Mouse (Mus musculus) heart, embryonic 12.5 days (tissue): ENCODE data around the gene Nlrx1. TPM values are rescaled to one million over a fixed set of nuclear protein-coding genes. Genes with fewer than 3 reads are reported as not detected.

Experiments used
- ATAC-seq: fragments of 200-750 bp; cut with Nextera tagmentation; 2 replicates; pipeline ENCODE4 v1.8.0; 2017; ENCODE audit warnings: moderate TSS enrichment, moderate library complexity; ENCODE audit not compliant: insufficient number of reproducible peaks, low FRiP score
- H3K27ac ChIP-seq: fragments of 300-500 bp; sonication (generic); 2 replicates; pipeline ENCODE4 v1.5.1; 2016; ENCODE audit warnings: mild to moderate bottlenecking, moderate library complexity; ENCODE audit not compliant: poor library complexity, severe bottlenecking
- H3K27me3 ChIP-seq: fragments of 300-500 bp; sonication (generic); replicated peaks from 2 replicates; pipeline ENCODE4 v1.6.1; 2016; ENCODE audit warnings: mild to moderate bottlenecking, moderate library complexity
- H3K36me3 ChIP-seq: fragments of 300-500 bp; sonication (generic); 2 replicates; pipeline ENCODE4 v1.6.1; 2016; ENCODE audit warnings: mild to moderate bottlenecking, moderate library complexity
- H3K4me1 ChIP-seq: fragments of 300-500 bp; sonication (generic); replicated peaks from 2 replicates; pipeline ENCODE4 v1.6.1; 2016; ENCODE audit warnings: mild to moderate bottlenecking
- H3K4me2 ChIP-seq: fragments of 300-500 bp; sonication (generic); 2 replicates; pipeline ENCODE4 v1.6.1; 2016; ENCODE audit warnings: mild to moderate bottlenecking, moderate library complexity
- H3K4me3 ChIP-seq: fragments of 300-500 bp; sonication (generic); 2 replicates; pipeline ENCODE4 v1.5.1; 2016; ENCODE audit warnings: mild to moderate bottlenecking
- H3K9ac ChIP-seq: fragments of 300-500 bp; sonication (generic); 2 replicates; pipeline ENCODE4 v1.6.1; 2016; ENCODE audit warnings: mild to moderate bottlenecking, moderate library complexity
- H3K9me3 ChIP-seq: fragments of 300-500 bp; sonication (generic); replicated peaks from 2 replicates; pipeline ENCODE4 v1.6.1; 2016; ENCODE audit warnings: mild to moderate bottlenecking, moderate library complexity
- WGBS: fragments of 180-500 bp; shearing (Covaris S2); methylation state at CpG from one replicate; pipeline ENCODE4 v1.1.7; 2016; 5-methylcytosine and 5-hydroxymethylcytosine counted together
- polyA plus RNA-seq: library from polyadenylated mRNA; unstranded; fragments of >200 nt; fragmentation: Nextera tagmentation; extraction: Ambion mirVana; gene quantifications from 2 replicates; pipeline ENCODE4 v1.2.1, GENCODE M21; 2016

The Nlrx1 gene
- polyA plus RNA-seq, 1 experiment from 2014 or later = 7.7 TPM

DNA sequence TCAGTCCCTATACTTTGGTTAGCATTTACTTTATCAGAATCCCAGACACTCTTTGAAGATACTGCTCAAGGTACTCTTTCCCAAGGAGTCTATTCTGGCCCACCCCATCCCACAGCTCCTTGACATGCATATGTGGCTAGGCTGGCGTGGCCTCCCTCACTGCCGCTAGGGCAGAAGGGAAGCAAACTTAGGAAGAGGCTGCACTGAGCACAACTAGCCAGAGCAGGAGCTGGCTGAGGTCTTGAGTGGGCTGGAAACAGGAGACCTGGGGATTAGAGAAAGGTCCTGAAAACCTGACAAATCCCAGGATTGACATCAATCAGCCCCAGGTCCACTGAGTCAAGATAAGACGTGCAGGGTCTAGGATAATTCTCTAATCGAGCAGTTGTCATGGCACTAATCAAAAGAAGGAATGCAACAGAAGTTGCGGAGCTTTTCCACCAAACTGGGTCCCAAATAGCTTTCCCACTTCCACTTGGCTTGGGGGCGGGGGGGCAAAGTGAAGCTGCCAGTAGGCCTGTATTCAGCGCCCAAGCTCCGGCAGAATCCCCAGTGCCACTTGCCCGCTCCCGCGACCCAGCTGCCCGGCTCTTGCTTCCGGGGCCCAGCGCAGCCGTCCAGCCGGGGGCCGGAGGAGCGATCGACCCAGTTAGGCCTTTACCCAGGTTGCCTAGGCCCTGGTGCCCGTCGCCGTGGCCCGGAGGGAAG, 926 bp downstream of the Nlrx1 start:
- peak overlapping the region; percentile 88 for H3K4me2 ChIP-seq
- H3K27ac ChIP-seq = peak overlapping the region; percentile 89
- peaks cover 11% of the 10 kb centered on the region; the same call in 1 of the 2 replicates for H3K36me3 ChIP-seq
- H3K9ac ChIP-seq = peak overlapping the region; percentile 91
- ATAC-seq = peak; percentile 13; the same call in 1 of the 2 replicates
- peak overlapping the region; percentile 58 for H3K4me3 ChIP-seq
- H3K9me3 ChIP-seq = 0 out of 2 replicates have a peak, but pooled peaks cover 6% of the 10 kb centered on the region
- H3K27me3 ChIP-seq = peaks cover 8% of the 10 kb centered on the region; the same call in 1 of the 2 replicates
- peaks cover 16% of the 10 kb centered on the region for H3K4me1 ChIP-seq
- 4% methylated on average over 23 of the region's 23 CpGs for WGBS

DNA sequence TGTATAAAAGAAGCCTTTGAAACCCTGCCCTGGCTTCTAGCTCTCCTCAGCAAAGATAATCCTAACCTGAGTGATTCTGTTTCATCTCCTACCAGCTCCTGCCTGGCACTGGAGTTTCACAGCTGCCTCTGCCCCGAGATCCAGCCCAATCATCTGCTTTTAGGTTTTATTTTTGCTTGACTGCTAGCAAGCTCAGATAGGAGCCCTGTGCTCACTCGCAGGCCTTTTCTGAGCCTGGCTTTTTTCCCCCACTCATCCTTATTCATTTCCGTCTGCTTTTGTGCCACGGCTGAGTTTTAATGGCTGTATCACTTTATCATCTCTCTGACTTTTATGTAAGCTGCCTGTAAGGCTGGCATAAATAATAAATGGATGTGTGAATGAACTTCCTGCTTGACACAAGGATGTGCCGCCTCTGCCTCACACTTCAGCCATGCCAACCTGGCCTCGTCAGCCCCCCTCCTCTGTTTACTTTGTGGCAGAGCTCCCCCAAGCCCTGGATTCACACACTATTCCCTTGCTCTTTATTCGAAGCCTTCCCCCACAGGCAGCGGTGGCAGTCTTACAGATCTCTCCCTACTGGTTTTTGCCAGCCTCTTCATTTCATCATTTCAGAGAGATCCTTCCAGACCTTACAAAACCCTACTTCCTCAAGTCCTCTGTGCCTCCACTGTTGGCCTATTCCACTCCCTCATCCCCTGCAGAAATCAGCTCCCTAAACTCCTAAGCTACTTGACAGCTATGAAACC, 1.7 kb downstream of the Nlrx1 start:
- H3K27ac ChIP-seq = peak overlapping the region; percentile 89
- H3K4me3 ChIP-seq = no peak overlapping the region
- H3K4me2 ChIP-seq = peak overlapping the region; percentile 88; the same call in 1 of the 2 replicates
- WGBS = 57% methylated on average over 8 of the region's 8 CpGs
- H3K27me3 ChIP-seq = peaks cover 8% of the 10 kb centered on the region; the same call in 1 of the 2 replicates
- peak overlapping the region; percentile 91; the same call in 1 of the 2 replicates for H3K9ac ChIP-seq
- ATAC-seq = no peak
- H3K4me1 ChIP-seq = peaks cover 16% of the 10 kb centered on the region
- peaks cover 11% of the 10 kb centered on the region; the same call in 1 of the 2 replicates for H3K36me3 ChIP-seq
- H3K9me3 ChIP-seq = 0 out of 2 replicates have a peak, but pooled peaks cover 6% of the 10 kb centered on the region

DNA sequence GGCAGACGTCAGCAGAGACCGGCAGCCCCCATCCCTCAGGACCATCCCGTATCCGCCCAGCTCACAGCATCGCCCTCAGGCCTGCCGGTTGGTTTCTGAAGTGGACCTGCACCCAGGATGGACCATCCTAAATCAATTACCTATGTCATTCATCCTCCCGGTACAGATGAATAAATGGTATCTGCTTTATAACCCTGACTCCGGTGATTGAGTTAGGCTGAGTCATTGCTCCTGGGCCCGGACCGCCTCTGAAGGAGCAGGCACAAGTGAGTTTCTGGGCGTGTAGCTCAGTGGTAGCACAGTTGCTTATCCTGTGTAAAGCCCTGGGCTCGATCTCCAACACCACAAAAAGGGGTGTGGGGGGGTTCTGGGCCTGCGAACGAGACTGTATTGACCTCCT, 7.0 kb downstream of the Nlrx1 start:
- WGBS = 82% methylated on average over 14 of the region's 14 CpGs

DNA sequence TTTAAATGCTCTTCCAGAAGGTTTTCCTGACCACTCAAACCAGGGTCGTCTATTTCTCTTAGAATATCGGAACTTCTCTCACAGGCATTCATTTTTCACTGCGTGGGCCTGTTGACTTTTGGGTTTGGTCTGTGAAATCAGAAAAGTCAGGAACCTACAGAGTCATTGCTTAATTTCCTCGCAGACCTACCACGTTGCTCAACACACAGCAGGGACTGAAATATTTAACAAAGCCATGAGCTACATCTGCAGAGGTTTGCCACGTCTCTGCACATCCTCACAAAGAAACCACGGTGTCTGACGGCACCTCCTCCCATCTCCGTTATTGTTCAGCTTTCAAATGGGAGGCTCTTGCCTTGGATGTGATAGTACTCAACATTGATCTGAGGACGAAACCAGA, 9.4 kb downstream of the Nlrx1 start:
- no peak for ATAC-seq
- peaks cover 6% of the 10 kb centered on the region; the same call in 1 of the 2 replicates for H3K27me3 ChIP-seq
- H3K4me2 ChIP-seq = no peak overlapping the region
- no peak overlapping the region for H3K9ac ChIP-seq
- WGBS = 83% methylated on average over 10 of the region's 10 CpGs
- H3K9me3 ChIP-seq = no peaks in the 10 kb centered on the region
- H3K27ac ChIP-seq = no peak overlapping the region
- H3K36me3 ChIP-seq = peaks cover 15% of the 10 kb centered on the region; the same call in 1 of the 2 replicates
- peaks cover 20% of the 10 kb centered on the region for H3K4me1 ChIP-seq
- no peak overlapping the region for H3K4me3 ChIP-seq

More for the DNA sequence above, 7.0 kb downstream of the Nlrx1 start:
- no peaks in the 10 kb centered on the region for H3K9me3 ChIP-seq
- no peak overlapping the region for H3K27ac ChIP-seq
- ATAC-seq = no peak
- peaks cover 14% of the 10 kb centered on the region; the same call in 1 of the 2 replicates for H3K36me3 ChIP-seq
- H3K4me3 ChIP-seq = no peak overlapping the region
- H3K4me2 ChIP-seq = no peak overlapping the region
- peaks cover 8% of the 10 kb centered on the region; the same call in 1 of the 2 replicates for H3K27me3 ChIP-seq
- no peak overlapping the region for H3K9ac ChIP-seq
- H3K4me1 ChIP-seq = 0 out of 2 replicates have a peak, but pooled peaks cover under 1% of the 10 kb centered on the region

DNA sequence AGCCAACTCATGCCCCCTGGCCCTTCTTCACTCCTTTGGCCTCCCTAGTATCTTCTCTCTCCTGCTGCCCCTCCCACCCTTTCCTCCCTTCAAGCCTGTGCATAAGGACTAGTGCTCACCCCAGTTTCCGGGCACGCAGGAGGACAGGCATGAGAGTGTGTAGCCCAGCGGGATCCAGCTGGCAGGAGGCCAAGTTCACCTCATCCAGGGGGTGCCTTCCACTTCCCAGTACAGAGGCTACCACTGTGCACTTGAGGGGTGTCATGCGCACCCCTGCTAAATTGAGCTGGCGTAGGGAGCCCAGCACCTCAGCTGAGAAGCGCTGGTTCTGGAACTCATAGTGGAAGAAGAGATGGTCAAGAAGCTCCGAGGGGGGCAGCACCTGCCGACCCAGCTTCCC, 12.2 kb downstream of the Nlrx1 start:
- H3K4me1 ChIP-seq = peaks cover 20% of the 10 kb centered on the region
- ATAC-seq = peak; percentile 27; the same call in 1 of the 2 replicates
- H3K4me2 ChIP-seq = no peak overlapping the region
- H3K9me3 ChIP-seq = no peaks in the 10 kb centered on the region
- peaks cover 4% of the 10 kb centered on the region; the same call in 1 of the 2 replicates for H3K36me3 ChIP-seq
- H3K27ac ChIP-seq = no peak overlapping the region
- WGBS = 78% methylated on average over 8 of the region's 8 CpGs
- H3K27me3 ChIP-seq = peaks cover 8% of the 10 kb centered on the region; the same call in 1 of the 2 replicates
- H3K9ac ChIP-seq = no peak overlapping the region
- no peak overlapping the region for H3K4me3 ChIP-seq

DNA sequence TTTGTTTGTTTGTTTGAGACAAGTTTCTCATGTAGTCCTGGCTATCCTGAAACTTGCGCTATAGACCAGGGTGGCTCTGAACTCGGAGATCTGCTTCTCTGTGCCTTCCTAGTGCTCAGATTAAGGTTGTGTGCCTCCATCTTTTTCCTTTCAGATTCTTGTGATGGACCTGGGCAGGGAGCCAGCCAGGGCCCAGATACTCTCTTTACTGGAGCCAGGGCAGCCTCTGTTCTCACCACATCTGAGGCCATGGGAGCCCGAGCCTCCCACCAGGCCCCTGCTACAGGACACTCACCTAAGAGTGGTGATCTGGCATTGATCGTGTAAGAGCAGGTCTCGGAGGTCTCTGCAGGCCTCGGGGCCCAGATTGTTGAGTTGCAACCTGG, 13.3 kb downstream of the Nlrx1 start:
- no peak for ATAC-seq
- no peak overlapping the region for H3K27ac ChIP-seq
- H3K36me3 ChIP-seq = peaks cover 4% of the 10 kb centered on the region; the same call in 1 of the 2 replicates
- H3K4me3 ChIP-seq = no peak overlapping the region
- H3K9ac ChIP-seq = no peak overlapping the region
- H3K27me3 ChIP-seq = peaks cover 13% of the 10 kb centered on the region; the same call in 1 of the 2 replicates
- H3K4me1 ChIP-seq = peaks cover 27% of the 10 kb centered on the region
- no peaks in the 10 kb centered on the region for H3K9me3 ChIP-seq
- 47% methylated on average over 6 of the region's 6 CpGs for WGBS
- no peak overlapping the region for H3K4me2 ChIP-seq

DNA sequence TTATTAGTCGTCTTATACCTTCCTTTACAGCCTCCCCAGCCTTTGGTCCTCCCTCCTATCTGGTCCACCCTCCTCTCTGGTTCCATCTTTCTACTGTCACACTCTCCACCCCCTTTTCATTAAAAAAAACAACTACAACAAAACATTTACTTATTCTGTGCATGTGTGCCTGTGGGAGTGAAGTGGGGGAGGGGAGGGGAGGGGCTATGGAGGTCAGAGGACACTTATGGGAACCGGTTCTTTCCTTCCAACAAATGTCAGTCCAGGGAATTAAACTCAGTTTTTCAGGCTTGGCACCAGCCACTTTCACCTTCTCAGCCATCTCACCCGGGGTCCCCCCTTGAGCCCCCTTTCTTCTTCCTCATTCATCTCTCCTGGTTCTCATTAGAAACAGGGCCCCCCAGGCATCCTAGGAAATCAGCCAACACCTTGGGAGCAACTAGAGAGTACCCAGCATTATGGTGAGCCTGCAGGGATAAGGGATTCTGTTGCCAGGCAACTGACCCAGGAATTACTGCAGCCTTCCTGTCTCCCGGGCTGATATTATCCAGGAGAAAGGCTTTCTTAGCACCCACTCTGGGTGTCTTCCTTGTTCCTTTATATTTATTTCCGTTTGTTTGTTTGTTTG, 13.8 kb downstream of the Nlrx1 start:
- H3K27ac ChIP-seq = no peak overlapping the region
- no peaks in the 10 kb centered on the region for H3K9me3 ChIP-seq
- WGBS = 26% methylated on average over 5 of the region's 5 CpGs
- H3K4me1 ChIP-seq = peaks cover 31% of the 10 kb centered on the region
- no peak overlapping the region for H3K4me2 ChIP-seq
- H3K4me3 ChIP-seq = no peak overlapping the region
- ATAC-seq = no peak
- H3K36me3 ChIP-seq = peaks cover 4% of the 10 kb centered on the region; the same call in 1 of the 2 replicates
- peaks cover 14% of the 10 kb centered on the region for H3K27me3 ChIP-seq
- H3K9ac ChIP-seq = no peak overlapping the region

DNA sequence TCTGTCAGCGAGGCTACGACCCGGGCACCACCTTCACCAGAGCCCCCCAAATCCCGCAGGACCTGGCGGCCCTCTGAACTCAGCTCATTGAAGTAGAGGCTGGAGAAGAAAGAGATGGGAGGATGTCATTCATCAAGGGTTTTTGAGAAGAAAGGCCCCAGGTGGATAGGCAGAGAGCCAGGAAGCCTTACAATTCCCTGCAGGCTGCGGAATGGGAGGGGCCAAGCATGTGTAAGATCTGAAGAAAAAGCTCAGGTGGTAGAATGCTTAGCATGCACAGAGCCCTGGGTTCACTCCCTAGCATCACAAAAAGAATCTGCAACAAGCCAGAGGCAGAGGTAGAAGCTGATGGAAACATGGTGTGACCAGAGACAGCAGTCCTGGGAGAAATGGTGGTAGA, 15.0 kb downstream of the Nlrx1 start:
- WGBS = 80% methylated on average over 6 of the region's 6 CpGs
- no peak for ATAC-seq
- no peak overlapping the region for H3K27ac ChIP-seq

DNA sequence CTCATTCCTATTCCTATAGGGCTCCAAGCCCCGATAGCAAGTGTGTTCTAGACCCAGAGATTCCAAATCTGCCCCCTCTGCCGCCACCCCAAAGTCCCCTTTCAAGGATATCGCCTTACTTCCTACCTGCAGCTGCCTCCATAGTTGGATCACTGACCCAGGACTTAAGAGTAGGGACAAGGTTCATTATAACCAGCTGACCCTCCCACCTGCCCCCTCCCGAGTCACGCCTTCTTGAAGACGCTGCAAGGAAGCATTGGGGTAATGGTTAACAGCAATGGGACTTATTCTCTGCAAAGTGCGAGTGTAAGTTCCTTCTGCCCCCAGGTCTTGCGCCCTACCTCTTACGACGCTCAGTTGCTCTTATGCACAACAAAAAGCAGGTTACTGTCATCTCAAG, 17.1 kb downstream of the Nlrx1 start, which contains the start of gene Pdzd3:
TSS of gene Pdzd3 (minus strand) at position 158 of the 400 bp plus-strand sequence.
- Histone ChIP-seq H3K27me3 (peaks cover 24% of the 10 kb centered on the region), H3K36me3 (peaks cover under 1% of the 10 kb centered on the region; the same call in 1 of the 2 replicates), H3K4me2 (no peak within 1 kb of the TSS), H3K9me3 (no peaks in the 10 kb centered on the region), H3K4me3 (no peak within 1 kb of the TSS), H3K4me1 (peaks cover 33% of the 10 kb centered on the region), H3K27ac (no peak within 1 kb of the TSS), H3K9ac (no peak within 1 kb of the TSS)
- no peak for ATAC-seq
- 71% methylated on average over 10 of the region's 10 CpGs for WGBS

More for the DNA sequence above, 15.0 kb downstream of the Nlrx1 start:
- Histone ChIP-seq H3K4me2 (no peak overlapping the region), H3K4me1 (peaks cover 34% of the 10 kb centered on the region), H3K27me3 (peaks cover 22% of the 10 kb centered on the region), H3K9ac (no peak overlapping the region), H3K4me3 (no peak overlapping the region), H3K9me3 (no peaks in the 10 kb centered on the region), H3K36me3 (peaks cover 4% of the 10 kb centered on the region; the same call in 1 of the 2 replicates)

DNA sequence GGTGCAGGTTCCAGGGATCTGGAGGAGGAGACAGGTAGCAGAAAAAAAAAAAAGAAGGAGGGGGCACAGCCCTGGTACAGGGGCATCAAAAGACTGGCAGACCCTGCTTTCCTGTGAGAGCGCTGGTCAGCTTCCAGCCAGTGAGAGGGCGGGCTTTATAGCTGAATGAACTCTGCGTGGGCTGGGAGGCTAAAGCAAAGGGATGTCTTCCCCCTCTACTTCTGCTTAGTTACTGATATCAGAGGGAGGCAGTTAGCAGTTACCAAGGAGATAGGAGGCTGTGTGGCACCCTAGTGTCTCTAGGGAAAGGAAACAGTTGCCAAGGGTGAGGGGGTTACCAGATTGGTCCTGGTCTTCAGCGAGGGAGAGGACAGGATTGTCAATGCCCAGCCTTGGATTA, 18.0 kb downstream of the Nlrx1 start:
- Histone ChIP-seq H3K4me2 (no peak overlapping the region), H3K36me3 (no peaks in the 10 kb centered on the region), H3K9ac (no peak overlapping the region), H3K4me3 (no peak overlapping the region), H3K4me1 (peaks cover 27% of the 10 kb centered on the region), H3K27ac (no peak overlapping the region), H3K9me3 (no peaks in the 10 kb centered on the region), H3K27me3 (peaks cover 24% of the 10 kb centered on the region)
- ATAC-seq = no peak
- 41% methylated on average over 4 of the region's 4 CpGs for WGBS
